Mouse (Mus musculus) thymus, postnatal 0 days (tissue): ENCODE results near the gene Pik3r5. TPM values are rescaled to one million over a fixed set of nuclear protein-coding genes. Genes with fewer than 3 reads are reported as not detected.

Experiments
- DNase-seq: peaks from one replicate; pipeline ENCODE4 v3.0.0-alpha.2; 2015; ENCODE audit warnings: low spot score
- polyA plus RNA-seq: library from polyadenylated mRNA; unstranded; fragments of >200 nt; fragmentation: Nextera tagmentation; extraction: Ambion mirVana; gene quantifications from 2 replicates; pipeline ENCODE4 v1.2.1, GENCODE M21; 2015

Pik3r5 gene
- polyA plus RNA-seq, 1 experiment from 2014 or later = 12.0 TPM

DNA sequence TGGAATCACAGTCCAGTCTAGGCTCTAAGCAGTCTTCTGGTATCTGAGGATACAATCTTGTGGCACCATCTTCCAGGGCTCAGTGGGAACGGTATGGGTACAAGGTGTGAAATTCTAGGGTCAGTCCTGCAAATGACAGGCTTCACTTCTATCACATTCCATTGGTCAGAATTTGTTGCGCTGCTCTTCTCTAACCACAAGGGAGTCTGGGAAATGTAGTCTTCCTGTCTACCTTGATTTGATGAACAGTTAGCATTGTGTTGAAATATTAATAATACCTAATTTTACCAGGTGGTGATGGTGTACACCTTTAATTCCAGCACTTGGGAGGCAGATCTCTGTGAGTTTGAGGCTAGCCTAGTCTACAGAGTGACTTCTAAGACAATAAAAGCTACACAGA lies 88.5 kb downstream of the Pik3r5 start:
- DNase-seq = no peak

DNA sequence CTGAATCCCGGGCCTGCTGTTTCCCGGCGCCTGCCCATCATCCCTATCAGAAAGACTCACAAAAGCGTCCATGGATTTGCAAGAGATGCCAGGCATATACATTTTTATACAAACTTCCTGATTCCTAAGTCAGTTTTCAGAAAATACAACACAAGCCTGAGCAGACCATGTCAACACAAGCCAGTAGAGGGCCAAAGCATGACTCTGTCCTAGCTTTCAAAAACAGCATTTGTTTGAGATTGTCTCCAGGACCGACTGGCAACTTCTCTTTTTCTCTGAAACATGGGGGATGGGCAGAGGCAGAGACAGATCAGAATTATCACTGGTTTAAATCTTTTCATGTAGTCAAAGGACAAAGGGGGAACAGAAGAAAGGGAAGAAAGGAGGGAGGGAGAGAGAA lies 89.4 kb downstream of the Pik3r5 start:
- DNase-seq = no peak

DNA sequence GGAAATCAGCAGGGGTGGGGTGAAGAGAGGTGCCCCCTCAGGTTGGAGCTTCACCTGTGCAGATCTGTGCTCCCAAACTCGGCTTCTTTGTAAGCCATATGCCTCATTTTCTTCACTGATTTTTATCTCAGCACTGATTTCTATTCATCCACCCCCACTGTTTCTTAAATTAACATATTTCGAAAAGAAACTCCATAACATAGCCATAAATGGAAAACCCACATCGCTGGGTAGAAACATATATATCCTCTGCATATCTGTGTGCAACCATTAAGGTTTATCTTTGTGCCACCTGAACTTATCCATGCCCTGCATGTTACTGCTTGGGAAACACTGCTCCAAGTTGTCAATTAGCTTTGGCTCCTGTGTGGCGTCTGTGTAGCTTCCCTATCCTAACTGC lies 94.5 kb downstream of the Pik3r5 start:
- no peak for DNase-seq

DNA sequence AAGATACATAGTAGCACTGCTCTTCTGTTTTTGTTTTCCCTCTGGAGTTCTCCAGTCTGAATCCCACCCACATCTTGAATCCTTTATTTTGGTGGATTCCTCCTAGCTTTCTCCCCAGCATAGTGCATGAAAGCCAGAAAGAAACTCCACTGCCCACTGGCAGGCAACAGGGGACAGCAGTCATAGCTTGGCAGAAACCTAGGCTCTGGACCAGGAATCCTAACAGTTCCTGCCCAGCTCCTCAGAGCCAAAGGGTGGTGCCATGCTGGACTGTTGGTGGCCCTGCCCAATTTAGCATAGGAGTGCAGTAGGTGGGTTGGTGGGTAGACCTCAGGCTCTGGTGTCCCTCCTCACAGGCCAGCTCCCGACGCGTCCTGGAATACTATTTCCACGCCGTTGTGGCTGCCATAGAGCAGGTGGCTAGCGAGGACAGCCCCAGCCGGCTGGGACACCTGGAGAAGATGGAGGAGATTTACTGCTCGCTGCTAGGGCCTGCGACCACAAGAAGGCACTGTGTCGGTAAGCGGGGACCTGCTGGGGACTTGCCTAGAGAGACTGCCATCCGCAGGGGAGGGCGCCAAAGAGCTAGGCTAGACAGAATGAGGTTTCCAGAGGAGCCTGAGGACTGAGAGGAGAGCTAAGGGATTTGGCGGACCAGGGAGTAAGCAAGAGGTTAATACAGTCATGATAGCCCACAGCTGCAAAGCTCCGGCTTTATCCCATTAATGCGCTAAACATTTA lies 99.3 kb downstream of the Pik3r5 start:
- peak; percentile 65 for DNase-seq

DNA sequence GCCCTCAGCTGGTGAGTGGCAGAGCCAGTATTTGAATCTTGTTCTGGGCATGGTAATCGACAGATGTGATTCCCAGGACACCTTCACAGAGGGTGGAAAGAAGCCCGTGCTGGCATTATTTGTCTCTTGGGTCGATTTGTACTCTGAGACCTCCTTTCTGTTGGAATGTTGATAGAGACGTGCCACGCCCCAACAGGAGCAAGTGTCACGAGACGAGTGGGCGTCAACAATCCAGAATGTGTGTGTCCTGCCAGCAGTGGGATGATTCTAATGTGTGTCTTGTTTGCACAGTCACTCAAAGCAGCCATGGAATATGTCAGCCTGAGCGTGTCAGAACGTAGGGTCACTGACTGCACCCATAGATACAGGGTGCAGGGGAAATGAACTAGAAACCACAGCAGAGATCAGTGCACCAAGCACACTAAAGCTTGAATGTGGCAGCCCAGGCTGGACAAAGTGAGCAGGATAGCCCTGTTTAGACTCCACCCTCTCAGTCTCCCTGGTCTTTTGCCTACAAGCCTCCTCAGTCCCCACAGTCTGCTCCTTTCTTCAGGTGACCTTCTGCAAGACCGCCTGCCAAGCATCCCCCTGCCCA lies 100.1 kb downstream of the Pik3r5 start:
- DNase-seq = no peak

DNA sequence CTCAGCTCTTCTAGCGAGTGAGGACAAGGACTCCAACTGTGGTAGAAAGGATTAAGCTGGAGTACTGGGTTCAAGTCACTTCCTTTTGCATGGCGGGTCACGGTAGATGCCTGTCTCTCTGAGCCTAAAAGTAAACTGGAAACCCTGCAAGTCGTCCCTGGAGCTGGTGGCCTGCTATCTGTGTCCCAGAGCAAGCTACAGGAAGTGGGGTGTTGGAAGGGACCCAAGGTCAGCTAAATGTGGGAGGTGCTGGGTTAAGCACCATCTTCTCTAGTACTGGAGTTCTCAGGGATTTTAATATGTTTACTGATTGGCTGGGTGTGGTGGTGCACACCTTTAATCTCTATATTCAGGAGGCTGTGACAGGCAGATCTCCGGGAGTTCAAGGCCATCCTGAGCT lies 100.9 kb downstream of the Pik3r5 start:
- no peak for DNase-seq

DNA sequence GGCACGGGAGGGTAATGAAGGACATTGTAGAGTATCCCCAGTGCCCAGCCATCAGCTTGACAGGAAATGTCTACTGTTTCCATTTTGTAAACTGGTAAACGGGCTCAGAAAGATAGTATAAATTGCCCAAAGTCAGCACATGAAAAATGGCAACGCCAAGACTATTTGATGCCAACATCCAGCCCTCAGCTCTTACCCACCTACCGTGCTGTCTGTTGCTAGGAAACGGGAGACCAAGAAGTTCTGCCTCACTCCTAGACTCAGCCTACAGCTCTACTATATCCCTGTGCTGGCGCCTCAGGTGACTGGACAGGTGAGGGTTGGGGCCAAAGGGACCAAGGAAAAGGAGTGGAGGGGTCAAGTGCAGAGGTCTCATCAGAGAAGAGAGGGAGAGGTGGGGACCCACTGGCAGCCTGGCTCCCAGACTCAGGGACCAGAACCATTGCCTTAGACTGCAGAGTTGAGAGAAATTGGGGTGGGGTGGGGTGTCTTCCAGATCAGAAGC lies 102.1 kb downstream of the Pik3r5 start:
- DNase-seq = no peak

DNA sequence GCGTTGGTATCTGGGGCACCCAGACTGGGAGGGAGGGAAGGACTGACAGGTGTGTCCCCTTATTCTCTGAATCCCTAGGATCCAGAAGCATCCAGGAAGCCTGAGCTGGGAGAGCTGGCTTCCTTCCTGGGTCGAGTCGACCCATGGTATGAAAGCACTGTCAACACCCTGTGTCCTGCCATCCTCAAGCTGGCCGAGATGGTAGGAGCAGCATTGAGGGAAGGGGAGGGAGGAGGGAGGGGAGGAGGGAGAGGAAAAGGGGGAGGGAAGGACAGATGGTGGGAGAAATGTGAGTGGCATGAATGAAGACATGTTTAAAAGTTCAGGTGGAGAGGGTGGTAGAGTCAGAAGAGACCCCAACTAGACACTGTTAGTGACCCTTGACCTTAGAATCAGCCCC lies 104.1 kb downstream of the Pik3r5 start:
- no peak for DNase-seq

DNA sequence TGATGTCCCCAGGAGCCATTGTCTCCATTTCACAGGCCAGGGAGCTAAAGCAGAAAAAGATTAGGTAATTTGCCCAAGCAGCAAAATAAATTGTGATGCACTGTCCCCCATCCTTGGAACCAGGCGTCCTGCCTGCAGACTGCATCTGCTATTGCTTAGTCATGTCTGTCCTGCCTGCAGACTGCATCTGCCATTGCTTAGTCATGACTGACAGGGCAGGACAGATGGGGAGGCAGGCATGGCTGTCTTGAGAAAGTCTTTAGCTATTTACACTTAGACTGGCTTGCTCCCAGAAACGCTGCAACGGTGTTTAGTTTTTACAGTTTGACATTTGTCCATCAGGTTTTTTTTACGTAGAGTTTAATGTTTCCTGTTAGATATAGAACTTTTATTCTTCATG lies 104.5 kb downstream of the Pik3r5 start:
- peak; percentile 21 for DNase-seq

DNA sequence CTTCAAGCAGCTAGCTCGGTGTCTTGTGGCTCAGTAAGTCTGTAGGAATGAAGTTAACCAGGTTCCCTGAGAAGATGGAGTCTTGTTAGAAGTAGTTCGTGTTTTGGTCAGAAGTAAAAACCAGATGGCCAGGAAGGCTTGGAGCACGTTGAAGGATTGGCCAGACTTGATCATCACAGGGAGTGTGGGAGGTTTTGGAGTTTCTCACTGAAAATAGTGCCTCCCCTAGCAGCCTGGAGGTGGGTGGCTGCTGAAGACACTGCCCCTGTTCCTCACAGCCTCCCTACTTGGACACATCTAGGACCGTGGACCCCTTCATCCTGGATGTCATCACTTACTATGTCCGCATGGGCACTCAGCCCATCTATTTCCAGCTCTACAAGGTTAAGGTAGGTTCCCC lies 107.7 kb downstream of the Pik3r5 start:
- DNase-seq = no peak

DNA sequence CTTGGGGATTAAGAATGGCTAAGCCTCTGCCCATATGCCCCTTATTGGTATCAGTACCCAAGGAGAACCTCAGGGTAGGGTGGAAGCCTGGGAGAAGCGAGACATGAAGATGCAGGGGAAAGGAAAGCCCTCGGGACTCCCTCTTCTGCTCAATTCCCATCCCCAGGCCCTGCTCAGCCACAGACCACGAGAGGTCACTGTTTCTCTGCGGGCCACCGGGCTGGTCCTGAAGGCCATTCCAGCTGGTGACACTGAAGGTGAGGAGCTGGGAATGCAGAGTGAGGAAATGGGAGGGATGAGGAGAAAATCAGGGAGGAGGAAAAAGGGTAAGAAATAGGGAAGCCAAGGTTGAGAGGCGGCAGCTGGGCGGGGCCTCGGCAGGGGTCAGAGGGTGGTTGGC lies 112.6 kb downstream of the Pik3r5 start:
- no peak for DNase-seq

DNA sequence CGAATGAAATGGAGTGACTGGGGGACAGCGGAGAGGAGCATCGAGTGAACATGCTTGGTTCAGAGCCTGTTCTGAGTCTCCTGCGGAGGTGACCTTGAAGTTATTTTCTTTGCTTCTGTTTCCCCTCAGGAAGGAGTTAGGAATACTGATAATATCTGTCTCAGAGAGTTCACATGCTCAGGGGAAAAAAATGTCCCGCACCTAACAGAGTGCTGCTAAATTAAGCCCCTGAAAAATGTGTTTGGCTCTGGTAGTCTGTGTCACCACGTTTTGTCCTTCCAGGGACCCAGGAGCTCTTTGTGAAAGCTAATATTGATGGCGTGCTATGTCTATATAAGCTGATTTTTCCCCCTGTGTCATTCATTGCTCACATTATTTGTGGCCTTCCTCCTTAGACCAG lies 113.3 kb downstream of the Pik3r5 start:
- DNase-seq = no peak

DNA sequence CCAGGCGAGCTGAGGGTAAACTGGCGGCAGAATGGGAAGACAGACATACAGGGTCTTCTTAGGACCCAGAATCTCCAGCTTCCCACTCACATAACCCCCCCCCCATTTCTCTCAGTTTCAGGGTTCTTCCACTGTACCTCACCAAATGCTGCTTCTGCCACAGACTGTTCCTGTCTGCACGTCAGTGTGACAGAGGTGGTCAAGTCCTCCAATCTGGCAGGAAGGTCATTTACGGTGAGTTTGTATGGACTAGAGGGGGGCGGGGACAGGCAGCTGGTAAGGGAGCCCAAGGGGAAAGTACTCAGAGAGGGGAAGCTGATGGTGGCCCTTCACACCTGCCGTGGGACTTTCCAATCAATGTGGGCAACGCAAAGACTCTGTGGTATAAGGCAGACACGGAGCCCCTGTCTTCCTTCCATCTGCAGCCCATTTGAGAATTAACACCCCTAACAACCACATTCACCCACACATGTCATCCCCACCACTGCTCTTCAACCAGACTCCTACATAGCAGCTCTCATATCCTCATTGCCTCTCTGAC lies 113.8 kb downstream of the Pik3r5 start:
- no peak for DNase-seq

Other genes starting within 250 kb of the Pik3r5 start
- 3.4 and 4.4 TPM in 2 replicates for gene Ntn1, start 31.3 kb upstream of the Pik3r5 start, polyA plus RNA-seq
- 1.3 and 1.6 TPM in 2 replicates for gene Pik3r6, start 70.9 kb downstream of the Pik3r5 start, polyA plus RNA-seq
- gene Mfsd6l, start 124.1 kb downstream of the Pik3r5 start, polyA plus RNA-seq = 0.26 and 0.27 TPM in 2 replicates
- 0.21 and 0.45 TPM in 2 replicates for gene Ccdc42, start 154.9 kb downstream of the Pik3r5 start, polyA plus RNA-seq